Mouse (Mus musculus) kidney, embryonic 16.5 days (tissue): Measurements from ENCODE around the gene Pllp. TPM values are rescaled to one million over a fixed set of nuclear protein-coding genes. Genes with fewer than 3 reads are reported as not detected.

ENCODE experiments used
- ATAC-seq: fragments of 200-750 bp; cut with Nextera tagmentation; 2 replicates; pipeline ENCODE4 v1.8.0; 2017; ENCODE audit warnings: moderate TSS enrichment; ENCODE audit not compliant: low FRiP score, low TSS enrichment
- H3K27ac ChIP-seq: fragments of 300-500 bp; sonication (generic); 2 replicates; pipeline ENCODE4 v1.5.1; 2014; ENCODE audit warnings: low read length
- H3K27me3 ChIP-seq: fragments of 300-500 bp; sonication (generic); 2 replicates; pipeline ENCODE4 v1.6.1; 2014; ENCODE audit warnings: low read length, control low read depth, mixed read lengths; ENCODE audit not compliant: insufficient read depth
- H3K36me3 ChIP-seq: fragments of 300-500 bp; sonication (generic); 2 replicates; pipeline ENCODE4 v1.6.1; 2014; ENCODE audit warnings: low read length, control low read depth, mixed read lengths; ENCODE audit not compliant: insufficient read depth
- H3K4me1 ChIP-seq: fragments of 300-500 bp; sonication (generic); 2 replicates; pipeline ENCODE4 v1.6.1; 2014; ENCODE audit warnings: low read length, control low read depth, mixed read lengths; ENCODE audit not compliant: insufficient read depth
- H3K4me2 ChIP-seq: fragments of 300-500 bp; sonication (generic); replicated peaks from 2 replicates; pipeline ENCODE4 v1.6.1; 2014; ENCODE audit warnings: low read depth, low read length
- H3K4me3 ChIP-seq: fragments of 300-500 bp; sonication (generic); 2 replicates; pipeline ENCODE4 v1.5.1; 2014; ENCODE audit warnings: mild to moderate bottlenecking, low read length
- H3K9ac ChIP-seq: fragments of 300-500 bp; sonication (generic); replicated peaks from 2 replicates; pipeline ENCODE4 v1.6.1; 2014; ENCODE audit warnings: low read length
- H3K9me3 ChIP-seq: fragments of 300-500 bp; sonication (generic); 2 replicates; pipeline ENCODE4 v1.6.1; 2016; ENCODE audit warnings: low read length, control low read depth
- WGBS: fragments of 180-500 bp; shearing (Covaris S2); extraction: QIAGEN DNeasy Blood & Tissue Kit; methylation state at CpG from one replicate; pipeline ENCODE4 v1.1.7; 2014; 5-methylcytosine and 5-hydroxymethylcytosine counted together
- polyA plus RNA-seq: library from polyadenylated mRNA; unstranded; fragments of >200 nt; fragmentation: Nextera tagmentation; extraction: Ambion mirVana; gene quantifications from 2 replicates; pipeline ENCODE4 v1.2.1, GENCODE M21; 2015

The Pllp gene
- polyA plus RNA-seq, 1 experiment from 2014 or later: 19.6 TPM

DNA sequence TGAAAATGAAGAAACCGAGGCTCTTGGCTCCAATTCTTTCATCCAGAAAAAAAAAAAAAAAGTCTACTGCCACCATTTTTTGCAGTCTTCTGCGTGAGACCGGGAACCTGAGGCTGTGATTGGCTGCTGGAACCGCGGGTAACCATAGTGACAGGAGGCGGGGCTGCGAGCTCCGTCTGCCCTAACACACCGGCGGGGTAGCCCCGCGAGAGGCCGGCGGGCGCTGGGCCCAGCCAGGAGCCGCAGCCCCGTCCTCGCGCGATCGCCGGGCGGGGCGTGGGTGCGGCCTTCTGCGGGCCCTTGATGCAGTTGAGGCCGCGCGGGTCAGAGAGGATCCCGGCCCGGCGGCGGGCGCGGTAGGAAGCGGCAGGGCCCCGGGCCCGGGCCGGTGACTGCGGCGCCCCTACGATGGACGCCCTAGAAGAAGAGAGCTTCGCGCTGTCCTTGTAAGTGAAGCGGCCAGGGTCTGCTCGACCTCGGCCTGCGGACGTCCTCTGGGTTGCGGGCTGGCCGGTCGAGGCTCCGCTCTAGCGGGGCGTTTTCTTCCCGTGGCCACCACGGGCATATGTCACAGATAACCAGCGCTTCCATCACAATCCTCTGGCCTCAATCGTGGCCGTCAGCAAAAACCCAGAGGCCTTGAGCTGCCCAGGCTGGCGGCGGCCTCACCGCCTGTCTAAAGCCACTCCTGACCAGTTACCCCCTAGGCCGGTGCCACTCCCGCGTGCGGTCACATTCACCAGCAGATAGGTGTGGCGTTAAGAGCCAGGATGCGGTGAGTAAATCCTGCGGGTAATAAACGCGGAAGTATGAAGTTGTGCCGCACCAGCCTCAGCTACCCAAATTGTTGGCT lies 29.4 kb downstream of the Pllp start, which contains the start of gene Arl2bp:
Gene Arl2bp (plus strand): TSS at position 145 of the 853 bp plus-strand sequence.
- Histone ChIP-seq H3K9ac (peak within 1 kb of the TSS; percentile 95), H3K27ac (peak within 1 kb of the TSS; percentile 90), H3K4me2 (peak within 1 kb of the TSS; percentile 82), H3K4me1 (peaks cover 17% of the 10 kb centered on the region), H3K36me3 (peaks cover 22% of the 10 kb centered on the region), H3K9me3 (no peaks in the 10 kb centered on the region), H3K27me3 (no peaks in the 10 kb centered on the region), H3K4me3 (peak within 1 kb of the TSS; percentile 93)
- WGBS: under 1% methylated on average over 74 of the region's 74 CpGs
- ATAC-seq: peak; percentile 99

DNA sequence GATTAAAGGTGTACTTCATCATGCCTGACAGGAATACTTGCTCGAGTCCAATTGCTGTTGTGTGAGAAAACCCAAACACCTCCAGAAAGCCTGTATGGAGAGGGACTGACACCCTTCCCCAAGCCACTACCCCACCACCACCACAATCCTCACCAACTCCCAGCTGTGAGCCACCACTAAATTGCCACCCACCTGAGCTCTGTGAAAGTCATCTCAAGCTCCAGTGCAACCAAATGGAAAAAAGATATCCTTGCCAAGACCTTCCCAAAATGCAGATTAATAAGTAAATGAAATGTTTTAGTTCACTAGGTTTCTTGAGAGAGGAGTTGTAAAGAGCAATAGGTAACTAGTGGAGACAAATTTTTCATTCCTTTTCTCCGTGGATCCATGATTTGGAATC lies 31.4 kb downstream of the Pllp start:
- H3K4me2 ChIP-seq: no peak overlapping the region
- no peaks in the 10 kb centered on the region for H3K27me3 ChIP-seq
- H3K4me3 ChIP-seq: no peak overlapping the region
- H3K27ac ChIP-seq: no peak overlapping the region
- 72% methylated on average over 2 of the region's 2 CpGs for WGBS
- ATAC-seq: no peak
- no peaks in the 10 kb centered on the region for H3K9me3 ChIP-seq
- H3K36me3 ChIP-seq: peaks cover 7% of the 10 kb centered on the region; the same call in 1 of the 2 replicates
- peaks cover 17% of the 10 kb centered on the region for H3K4me1 ChIP-seq
- no peak overlapping the region for H3K9ac ChIP-seq

DNA sequence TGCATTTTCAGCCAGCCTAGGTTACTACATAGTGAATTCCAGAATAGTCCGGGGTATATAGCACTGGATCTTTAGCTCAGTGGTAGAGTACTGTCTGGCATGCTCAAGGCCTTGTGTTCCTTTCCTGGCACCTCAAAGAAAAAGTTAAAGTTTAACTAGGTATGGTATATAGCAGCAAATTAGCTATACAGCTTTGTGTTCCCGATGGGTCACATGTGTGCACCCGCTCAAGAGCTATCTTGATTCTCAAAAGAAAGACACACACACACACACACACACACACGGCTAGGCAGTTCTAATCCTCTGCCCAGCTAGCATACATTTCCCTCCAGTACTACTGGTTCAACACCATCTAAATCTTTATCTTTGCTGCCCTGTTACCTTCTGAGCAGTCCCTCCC lies 35.7 kb downstream of the Pllp start:
- Histone ChIP-seq H3K4me1 (no peaks in the 10 kb centered on the region), H3K9me3 (no peaks in the 10 kb centered on the region), H3K4me2 (no peak overlapping the region), H3K27me3 (no peaks in the 10 kb centered on the region), H3K36me3 (peaks cover 14% of the 10 kb centered on the region), H3K4me3 (no peak overlapping the region), H3K9ac (no peak overlapping the region), H3K27ac (no peak overlapping the region)
- 66% methylated on average over 4 of the region's 4 CpGs for WGBS
- 0 out of 2 replicates have a peak, but pooled peaks have one; percentile 57 for ATAC-seq

DNA sequence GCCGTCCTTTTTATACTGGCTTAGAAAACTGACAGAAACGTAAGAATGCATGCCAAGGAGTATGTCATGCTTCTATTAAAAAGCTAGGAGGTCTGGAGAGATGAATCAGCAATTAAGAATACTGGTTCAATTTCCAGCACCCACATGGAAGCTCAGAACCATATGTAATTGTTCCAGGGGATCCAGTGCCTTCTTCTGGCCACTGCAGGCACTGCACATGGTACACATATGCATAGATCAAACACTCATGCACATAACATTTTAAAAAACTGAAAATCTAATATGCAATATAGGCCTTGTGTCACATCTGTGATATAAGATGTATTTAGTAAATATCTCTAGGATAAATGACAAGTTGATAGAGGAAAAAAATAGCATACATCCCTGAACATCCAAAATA lies 38.0 kb downstream of the Pllp start:
- 90% methylated on average over 2 of the region's 2 CpGs for WGBS
- Histone ChIP-seq H3K4me3 (no peak overlapping the region), H3K4me2 (no peak overlapping the region), H3K27me3 (no peaks in the 10 kb centered on the region), H3K4me1 (no peaks in the 10 kb centered on the region), H3K9me3 (no peaks in the 10 kb centered on the region), H3K9ac (no peak overlapping the region), H3K36me3 (peaks cover 25% of the 10 kb centered on the region), H3K27ac (no peak overlapping the region)
- no peak for ATAC-seq

DNA sequence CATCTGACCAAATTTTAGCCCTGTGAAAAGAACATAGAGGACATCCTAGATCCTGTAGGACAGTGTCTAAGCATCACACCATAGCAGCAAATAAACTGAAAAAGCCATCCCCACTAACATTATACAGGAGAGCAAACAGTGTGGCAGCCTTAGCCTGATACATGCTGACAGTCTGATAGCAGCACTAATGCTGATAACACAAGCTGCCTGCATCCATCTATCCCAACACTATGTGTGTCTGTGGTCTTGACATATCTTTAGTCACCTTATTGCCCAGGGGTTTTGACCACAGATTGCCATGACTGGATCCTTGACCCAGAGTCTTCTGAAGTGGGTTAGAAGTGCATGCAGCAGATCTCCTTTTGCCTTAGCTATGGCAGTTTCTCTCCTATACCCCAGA lies 41.1 kb downstream of the Pllp start:
- Histone ChIP-seq H3K4me2 (no peak overlapping the region), H3K36me3 (peaks cover 30% of the 10 kb centered on the region), H3K9ac (no peak overlapping the region), H3K9me3 (no peaks in the 10 kb centered on the region), H3K27ac (no peak overlapping the region), H3K4me3 (no peak overlapping the region), H3K4me1 (no peaks in the 10 kb centered on the region), H3K27me3 (no peaks in the 10 kb centered on the region)
- ATAC-seq: no peak

DNA sequence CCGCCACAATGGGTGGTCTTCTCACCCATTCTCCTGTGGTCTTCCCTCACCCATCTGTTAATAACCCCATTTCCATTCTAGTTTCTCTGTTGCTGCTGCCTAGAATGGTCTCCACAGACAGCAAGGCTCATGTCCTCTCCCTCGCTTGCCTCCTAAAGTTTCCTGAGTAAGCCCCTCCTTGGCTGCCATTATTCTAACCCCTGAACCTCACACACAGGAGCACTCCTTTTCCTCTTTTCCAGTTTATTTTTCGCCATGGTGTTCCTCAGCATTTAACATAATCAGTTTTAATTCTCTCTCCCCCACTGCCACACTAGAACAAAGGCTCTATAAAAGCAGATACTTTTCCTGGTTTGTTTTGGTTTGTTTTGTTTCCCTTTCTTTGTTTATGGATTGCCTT lies 43.1 kb downstream of the Pllp start:
- H3K9ac ChIP-seq: no peak overlapping the region
- 89% methylated on average over 3 of the region's 3 CpGs for WGBS
- H3K9me3 ChIP-seq: no peaks in the 10 kb centered on the region
- ATAC-seq: no peak
- H3K4me2 ChIP-seq: no peak overlapping the region
- peaks cover 28% of the 10 kb centered on the region for H3K36me3 ChIP-seq
- no peaks in the 10 kb centered on the region for H3K27me3 ChIP-seq
- no peak overlapping the region for H3K4me3 ChIP-seq
- H3K4me1 ChIP-seq: no peaks in the 10 kb centered on the region
- H3K27ac ChIP-seq: no peak overlapping the region

DNA sequence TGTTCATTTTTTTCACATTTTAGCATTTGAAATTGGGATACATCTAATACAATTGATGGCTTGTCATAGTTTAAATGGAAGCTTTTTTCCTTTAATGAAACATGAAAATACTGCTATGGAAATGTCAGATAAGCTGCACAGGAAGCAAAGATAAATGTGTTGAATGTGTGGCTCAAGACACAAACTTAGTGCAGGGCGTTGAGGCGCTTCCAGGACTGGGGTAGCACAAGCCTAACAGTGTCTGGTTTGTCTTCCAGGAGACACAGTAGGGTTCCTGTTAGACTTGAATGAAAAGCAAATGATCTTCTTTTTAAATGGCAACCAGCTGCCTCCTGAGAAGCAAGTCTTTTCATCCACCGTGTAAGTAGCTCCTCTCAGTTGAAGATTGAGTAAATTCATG lies 46.6 kb downstream of the Pllp start:
- no peaks in the 10 kb centered on the region for H3K4me1 ChIP-seq
- H3K27me3 ChIP-seq: no peaks in the 10 kb centered on the region
- no peaks in the 10 kb centered on the region for H3K9me3 ChIP-seq
- H3K27ac ChIP-seq: no peak overlapping the region
- no peak overlapping the region for H3K9ac ChIP-seq
- H3K4me3 ChIP-seq: no peak overlapping the region
- no peak for ATAC-seq
- 85% methylated on average over 3 of the region's 3 CpGs for WGBS
- no peak overlapping the region for H3K4me2 ChIP-seq
- H3K36me3 ChIP-seq: peaks cover 37% of the 10 kb centered on the region

DNA sequence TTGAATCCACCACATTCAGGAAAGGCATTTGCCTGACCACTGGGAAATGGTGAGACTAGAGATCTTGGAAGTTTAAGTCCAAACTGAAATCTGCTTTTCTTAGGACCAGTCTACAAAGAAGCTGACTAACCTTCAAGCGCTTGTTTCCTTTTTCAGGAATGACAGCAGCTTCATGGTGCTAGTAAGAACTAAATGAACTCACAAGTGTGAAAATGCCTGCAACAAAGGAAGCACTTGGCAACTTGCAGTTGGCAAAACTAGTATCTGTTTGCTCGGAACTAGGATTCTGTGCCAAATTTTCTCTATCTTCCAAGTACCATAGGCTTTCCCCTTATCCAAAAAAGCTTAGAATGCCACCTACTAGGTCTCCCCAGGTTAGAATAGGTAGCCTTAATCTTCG lies 49.9 kb downstream of the Pllp start:
- Histone ChIP-seq H3K27me3 (no peaks in the 10 kb centered on the region), H3K4me2 (no peak overlapping the region), H3K9ac (no peak overlapping the region), H3K27ac (no peak overlapping the region), H3K4me1 (no peaks in the 10 kb centered on the region), H3K36me3 (peaks cover 37% of the 10 kb centered on the region), H3K9me3 (no peaks in the 10 kb centered on the region), H3K4me3 (no peak overlapping the region)
- WGBS: 94% methylated on average over 3 of the region's 3 CpGs
- no peak for ATAC-seq

DNA sequence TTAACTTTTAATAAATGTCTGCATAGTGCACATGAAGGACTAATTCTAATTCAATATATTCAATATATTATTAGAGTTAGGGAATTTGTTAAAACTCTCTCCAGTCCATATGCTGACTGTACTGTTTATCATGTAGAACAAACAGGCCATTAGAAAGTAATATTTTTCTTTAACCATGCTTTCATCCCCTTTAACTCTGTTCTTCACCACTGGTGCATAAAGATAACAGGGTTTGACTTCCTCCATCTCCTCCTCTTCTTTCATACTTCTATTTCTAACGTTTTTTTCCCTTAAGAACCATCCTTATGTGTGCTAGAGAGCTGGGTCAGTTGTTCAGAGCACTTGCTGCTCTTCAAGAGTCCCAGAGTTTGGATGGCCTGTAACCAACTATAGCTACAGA lies 50.9 kb downstream of the Pllp start:
- Histone ChIP-seq H3K4me2 (no peak overlapping the region), H3K27ac (no peak overlapping the region), H3K27me3 (no peaks in the 10 kb centered on the region), H3K9ac (no peak overlapping the region), H3K4me3 (no peak overlapping the region), H3K4me1 (no peaks in the 10 kb centered on the region), H3K36me3 (peaks cover 46% of the 10 kb centered on the region), H3K9me3 (no peaks in the 10 kb centered on the region)
- ATAC-seq: no peak
- WGBS: 62% methylated on average over 1 of the region's 1 CpGs

DNA sequence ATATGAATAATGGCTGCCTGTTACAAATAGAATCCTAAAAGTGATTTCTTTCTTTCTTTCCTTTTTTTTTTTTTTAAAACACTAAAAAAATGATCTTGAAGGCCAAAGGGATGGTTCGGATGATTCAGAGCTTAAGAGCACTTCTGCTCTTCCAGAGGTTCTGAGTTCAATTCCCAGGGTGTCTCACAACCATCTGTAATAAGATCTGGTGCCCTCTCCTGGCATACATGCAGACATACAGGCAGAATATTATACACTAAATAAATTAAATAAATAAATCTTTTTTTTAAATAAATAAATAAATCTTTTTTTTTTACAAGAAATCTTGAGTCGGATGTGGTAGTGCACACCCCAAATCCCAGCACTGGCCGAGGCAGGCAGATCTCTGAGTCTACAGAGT lies 54.1 kb downstream of the Pllp start:
- ATAC-seq: no peak
- H3K36me3 ChIP-seq: peaks cover 55% of the 10 kb centered on the region
- no peak overlapping the region for H3K4me2 ChIP-seq
- H3K27ac ChIP-seq: no peak overlapping the region
- H3K27me3 ChIP-seq: no peaks in the 10 kb centered on the region
- H3K9me3 ChIP-seq: no peaks in the 10 kb centered on the region
- H3K4me3 ChIP-seq: no peak overlapping the region
- H3K9ac ChIP-seq: no peak overlapping the region
- H3K4me1 ChIP-seq: no peaks in the 10 kb centered on the region
- 88% methylated on average over 3 of the region's 3 CpGs for WGBS
